Mouse (Mus musculus) thymus, postnatal 14 days (tissue): ENCODE measurements at regions not wholly inside any gene's neighbourhood (a gene's known extent, or its start where the extent isn't known, plus 50 kb on each side); places are given as distances from the start of the nearest gene placed in this dataset.

ENCODE experiments used
- DNase-seq: peaks from one replicate; pipeline ENCODE4 v3.0.0; 2021

DNA sequence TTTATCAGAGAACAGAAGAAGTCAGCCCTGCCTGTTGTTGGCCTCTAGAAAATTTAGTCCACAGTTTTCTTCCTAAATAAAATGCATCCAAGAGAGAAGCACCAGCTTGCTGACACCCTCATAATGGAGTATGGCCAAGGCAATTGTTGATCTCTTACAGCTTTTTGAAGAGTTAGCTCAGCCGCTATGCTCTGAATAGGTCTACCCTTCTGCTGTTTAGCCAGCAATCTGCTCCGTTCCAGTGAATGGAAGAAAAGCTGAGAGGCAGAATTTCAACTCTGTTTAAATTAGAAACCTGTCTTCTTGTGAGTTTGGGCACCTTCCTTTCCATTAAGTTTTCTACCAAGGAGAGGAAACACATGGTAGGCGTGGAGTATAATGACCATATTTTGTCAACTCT lies 290.8 kb downstream of the Rnf144b start:
- no peak for DNase-seq

DNA sequence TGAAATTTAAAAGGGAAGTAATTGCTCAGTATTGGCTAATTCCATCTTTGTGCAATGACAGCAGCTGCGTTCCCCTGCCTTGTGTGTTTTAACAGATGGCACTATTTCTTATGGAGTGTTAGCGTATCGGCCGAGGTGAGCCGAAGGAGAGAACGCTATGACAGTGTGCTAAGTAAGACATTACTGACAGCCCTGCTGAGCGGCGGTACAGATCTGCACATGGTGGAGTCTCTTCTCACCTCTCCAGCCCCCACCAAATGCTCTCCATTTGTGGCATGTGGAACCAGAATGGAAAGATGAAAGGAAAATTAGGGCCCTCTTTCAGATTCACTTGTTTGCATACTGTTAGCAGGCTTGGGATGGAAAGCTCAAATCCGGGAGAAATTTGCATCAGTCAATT lies 291.5 kb downstream of the Rnf144b start:
- no peak for DNase-seq

DNA sequence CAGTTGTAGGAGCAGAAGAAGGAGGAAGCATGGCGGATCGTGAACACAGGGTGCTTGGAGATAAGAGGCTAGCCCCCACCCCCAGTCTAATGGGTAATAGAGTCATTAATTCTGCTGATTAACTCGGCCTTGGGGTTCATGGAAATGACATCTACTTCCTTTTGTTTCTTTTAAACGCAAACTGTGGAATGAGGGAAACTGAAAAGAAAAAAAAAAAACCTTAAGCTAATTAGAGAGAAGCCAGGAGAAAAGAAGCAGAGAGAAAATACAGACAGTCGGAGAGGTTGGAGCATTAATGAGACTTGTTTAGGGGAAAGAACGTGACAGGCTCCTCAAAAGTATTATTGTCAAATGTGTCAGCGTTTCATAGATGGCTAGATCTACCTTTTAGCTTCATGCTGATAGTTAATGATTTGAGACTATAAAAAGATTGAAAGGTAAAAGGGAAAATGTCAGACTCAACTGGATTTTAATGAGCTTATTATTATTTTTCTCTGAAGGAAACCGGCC lies 307.5 kb downstream of the Rnf144b start:
- no peak for DNase-seq

DNA sequence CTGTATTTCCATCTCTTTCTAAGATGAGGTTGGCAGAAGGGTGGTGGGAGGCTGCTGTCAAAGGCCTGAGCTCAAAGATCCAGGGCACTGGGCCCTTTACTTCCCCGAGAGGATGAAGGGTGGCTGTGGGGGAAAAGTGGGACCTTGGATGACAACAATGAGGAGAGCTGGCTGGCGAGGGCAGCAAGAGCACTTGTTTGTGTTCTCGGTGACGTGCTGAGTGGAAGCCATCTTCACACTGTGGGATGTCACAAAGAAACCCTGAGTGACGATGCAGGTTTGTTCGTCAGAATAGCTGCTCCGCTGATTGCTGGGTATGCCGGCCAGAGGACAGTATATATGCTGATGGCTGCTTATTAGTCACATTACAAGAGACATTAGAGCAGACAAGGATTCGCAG lies 308.0 kb downstream of the Rnf144b start:
- DNase-seq = no peak

DNA sequence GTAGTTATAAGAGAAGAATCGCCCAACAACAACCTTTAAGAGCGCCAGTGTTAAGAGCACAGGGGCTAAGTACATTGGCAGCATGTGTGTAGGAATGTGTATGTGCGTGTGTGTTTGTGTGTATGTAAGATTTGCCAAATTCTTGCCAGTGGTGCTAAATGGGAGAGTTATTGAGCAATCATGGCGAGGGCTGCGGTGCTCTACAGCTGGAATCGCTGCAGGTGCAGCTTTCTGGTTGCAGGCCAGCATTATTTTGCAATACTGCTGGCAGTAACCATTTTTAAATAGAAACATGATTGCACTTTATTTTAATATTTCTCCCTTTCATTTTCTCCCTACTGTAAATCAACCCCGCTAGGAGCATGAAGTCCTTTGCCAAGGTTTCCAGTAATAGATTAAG lies 313.2 kb downstream of the Rnf144b start:
- no peak for DNase-seq

DNA sequence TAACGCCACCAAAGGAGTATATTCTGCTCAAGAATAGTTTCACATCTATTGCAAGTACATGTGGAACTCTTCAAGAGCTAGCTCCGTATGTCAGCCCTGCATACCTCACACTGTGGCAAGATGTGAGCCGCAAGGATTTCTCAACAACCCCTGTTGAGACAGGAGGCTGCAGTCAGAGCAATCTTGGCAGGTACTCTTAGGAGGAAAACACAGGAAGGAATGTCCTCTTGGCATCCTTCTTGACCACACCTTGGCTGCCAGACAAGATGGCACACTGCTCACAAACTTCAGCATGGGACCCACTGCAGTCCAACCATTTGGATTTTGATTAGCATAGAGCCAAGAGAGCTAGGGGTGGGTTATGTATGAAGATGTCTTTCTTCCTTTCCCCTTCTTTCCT lies 322.4 kb downstream of the Rnf144b start:
- DNase-seq = no peak

DNA sequence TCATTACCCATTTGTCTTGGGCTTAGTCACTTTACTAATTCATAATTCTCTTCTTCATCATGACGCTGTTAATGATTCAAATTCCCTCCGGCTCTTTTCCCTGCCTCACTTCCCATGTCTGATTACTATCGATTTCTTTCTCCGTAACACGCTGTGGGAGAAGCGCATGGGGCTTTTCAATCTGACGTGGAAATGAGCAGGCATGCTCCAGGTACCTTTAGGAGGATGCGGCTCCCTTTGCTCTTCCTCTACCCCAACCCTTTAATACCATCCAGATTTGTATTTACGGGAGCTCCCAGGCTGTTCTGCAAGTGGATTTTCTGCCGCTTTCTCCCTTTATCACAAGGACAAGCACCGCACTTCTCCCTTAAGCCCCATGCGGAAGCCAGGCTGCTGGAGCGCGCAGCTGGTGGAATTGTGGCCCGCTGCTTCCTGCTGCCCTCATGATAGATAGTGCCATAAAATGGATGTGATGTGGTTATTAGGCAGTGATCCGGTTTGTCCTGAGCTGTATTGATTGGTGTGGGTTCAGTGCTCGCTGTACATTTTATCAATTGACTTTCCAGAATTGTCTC lies 329.8 kb downstream of the Rnf144b start:
- DNase-seq = no peak

DNA sequence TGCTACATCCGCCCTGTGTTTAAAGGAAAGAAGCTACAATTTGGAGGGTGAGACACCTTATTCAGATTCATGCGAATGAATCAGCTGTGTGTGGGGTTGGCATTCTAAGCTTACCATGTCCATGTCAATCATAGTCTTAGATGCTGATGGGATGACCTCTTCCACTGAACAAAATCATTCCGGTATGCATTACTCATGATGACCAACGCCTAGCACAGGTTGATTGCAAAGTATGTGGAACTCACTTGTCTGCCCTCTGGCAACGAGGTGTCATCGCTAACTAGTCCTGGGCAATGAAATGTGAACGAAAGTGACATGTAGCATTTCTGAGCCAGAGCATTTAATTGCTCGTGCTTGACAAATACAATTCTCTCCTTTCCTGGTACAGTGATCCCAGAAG lies 339.7 kb downstream of the Rnf144b start:
- DNase-seq = no peak

DNA sequence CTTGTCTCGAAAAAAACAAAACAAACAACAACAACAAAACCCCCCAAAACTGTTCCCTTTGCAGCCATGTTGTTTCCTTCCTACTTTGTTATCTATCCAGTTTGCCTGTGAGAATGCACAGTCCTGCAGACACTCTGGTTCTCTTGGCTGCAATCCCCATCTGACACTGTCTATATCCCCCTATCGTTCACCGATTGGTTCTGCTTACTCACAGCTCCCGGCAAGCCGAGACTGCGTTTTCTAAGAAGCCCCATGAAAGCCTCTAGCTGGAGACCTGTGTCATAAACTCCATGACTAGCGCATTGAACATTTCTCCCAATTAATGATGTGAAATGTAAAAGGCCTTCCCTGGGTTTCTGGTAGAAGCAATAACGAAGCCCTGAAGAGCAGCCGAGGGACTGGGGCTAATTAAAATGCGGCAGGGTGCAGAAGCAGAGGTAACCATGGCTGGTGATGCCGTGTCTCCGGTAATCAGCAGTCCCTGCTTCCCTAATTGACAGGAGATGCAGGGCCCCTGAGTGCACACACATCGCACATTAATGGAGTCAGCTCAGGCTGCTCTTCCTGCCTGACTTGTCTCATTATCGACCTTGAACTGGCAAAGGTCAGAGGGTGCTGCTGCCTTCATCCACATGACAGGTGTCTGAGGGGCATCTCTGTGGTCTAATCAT lies 349.2 kb downstream of the Rnf144b start:
- DNase-seq = no peak

DNA sequence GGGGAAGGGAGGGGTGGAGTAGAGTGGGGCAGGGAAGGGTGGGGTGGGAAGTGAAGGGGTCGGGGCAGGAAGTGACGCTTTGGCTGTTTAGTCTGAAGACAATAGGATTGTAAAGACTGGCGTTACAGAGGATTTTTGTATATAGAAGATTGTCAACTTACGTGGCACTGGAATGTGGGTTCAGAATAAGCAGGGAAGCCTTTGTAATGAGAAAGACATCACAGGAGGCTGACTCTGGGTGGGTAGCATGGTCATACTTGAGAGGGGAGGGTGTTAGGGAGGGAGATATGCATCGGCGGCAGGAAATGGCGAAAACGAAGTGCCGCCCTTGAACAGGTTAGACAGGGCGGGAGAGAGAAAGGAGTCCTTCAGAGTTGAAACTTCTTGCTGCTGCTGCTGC lies 357.7 kb downstream of the Rnf144b start:
- DNase-seq = no peak

DNA sequence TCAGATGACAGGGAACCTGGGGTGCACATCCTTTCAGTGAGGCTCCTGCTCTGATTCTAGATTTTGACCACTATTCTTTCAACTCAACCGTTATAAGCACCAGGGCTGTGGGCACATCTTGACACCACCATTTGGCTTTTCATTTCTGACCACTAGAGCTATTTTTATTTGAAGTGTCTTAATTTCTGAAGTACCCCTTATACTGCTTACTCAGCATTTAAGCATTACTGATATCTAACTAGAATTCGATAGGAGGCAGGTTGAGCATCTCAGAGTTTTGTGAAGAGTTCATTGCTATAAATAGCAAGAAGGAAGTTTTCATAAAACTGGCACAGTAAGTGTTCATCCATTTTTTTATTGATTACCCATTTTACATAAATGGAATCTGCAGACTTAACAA lies 362.4 kb downstream of the Rnf144b start:
- no peak for DNase-seq

DNA sequence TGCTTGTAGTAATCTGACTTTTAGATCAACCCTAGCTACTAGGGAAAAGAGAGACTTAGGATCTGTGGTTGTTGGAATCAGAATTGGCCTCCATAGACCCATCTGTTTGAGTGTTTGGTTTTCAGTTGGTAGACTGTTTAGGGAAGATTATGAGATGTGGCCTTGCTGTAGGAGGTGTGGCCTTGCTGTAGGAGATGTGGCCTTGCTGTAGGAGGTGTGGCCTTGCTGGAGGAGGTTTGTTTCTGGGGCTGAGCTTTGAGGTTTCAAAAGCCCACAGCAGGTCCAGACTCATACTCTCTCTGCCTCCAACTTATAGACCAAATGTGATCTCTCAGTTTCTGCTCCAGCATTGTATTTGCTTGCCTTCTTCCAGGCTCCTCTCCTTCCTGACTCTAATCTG lies 363.7 kb downstream of the Rnf144b start:
- DNase-seq = no peak

DNA sequence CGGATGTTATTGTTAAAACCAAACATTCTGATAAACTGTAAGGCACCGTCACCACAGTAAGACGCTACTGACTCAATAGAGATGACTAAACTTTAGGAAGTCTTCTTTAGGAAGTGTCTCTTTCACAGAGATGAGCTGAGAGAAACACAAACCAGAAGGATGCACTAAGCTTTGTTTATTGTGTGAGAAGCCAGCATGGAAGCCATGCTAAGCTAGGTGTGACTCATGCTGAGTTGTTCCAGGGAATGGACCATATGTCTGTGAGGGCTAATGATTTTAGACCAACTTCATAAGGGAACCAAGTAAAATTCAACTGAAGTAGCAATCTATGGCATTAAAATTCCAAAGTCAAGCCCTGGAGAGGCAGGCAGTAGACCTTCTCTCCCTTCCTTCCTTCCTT lies 364.2 kb downstream of the Rnf144b start:
- DNase-seq = no peak

DNA sequence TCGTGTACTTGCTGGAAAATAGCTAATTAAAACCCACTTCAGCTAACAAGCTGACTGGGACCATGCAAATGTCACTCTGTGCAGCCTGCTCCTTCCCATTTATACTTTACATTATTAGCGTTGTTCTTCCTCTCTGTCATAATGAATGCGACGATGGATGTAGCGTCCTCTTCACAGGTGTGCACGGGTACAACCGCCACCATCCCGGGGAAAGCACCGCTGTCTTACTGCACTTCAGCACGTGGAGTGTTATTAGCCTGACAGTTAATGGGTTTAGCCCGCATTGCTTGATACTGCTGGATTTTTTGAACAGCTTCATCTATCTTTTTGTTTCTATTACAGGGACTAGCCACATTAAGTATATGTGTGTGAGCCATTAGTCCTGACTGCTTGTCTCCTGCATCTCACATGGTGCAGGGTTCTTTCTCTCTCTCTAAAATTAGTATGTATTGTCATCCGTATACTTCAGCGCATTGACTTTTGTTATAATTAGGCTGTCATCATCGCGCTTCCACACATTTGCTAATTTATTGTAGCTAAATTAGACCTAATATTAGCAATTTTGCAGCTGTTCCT lies 383.0 kb downstream of the Rnf144b start:
- DNase-seq = no peak

DNA sequence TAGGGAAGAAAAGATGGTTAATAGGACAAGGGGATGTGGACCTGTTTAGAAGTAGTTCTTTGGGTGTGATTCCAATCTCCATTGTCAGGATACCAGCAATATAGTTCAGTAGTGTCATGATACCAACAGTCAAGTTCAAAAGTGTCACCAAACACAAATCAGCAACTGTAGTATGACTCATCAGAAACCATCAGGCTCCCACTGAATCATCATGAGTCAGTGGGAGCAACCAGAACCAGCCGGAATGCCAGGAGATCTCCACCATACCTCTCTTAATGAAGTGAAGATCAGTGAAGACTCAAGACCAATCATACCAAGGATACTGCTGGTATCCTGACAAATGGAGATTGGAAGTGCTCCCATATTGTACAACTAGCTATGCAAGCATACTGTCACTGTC lies 410.5 kb downstream of the Rnf144b start:
- DNase-seq = no peak

DNA sequence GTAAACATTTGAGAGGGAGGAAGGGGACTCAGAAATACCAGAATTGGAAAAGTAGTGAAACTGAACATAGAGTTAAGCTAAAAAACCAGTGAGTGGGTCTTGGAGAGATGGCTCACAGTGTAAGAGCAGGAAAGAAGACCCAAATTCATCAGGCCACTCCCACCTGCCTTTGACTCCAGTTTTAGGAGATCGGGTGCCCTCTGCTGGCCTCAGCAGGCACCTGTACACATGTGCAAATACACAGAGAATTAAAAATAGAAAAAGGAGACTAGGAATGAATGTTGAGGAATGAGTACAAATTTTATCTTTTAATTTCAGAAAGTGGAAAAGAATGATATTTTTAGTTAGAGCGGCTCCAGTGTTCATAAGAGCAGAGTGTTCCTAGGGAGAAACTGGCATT lies 414.7 kb downstream of the Rnf144b start:
- DNase-seq = no peak

DNA sequence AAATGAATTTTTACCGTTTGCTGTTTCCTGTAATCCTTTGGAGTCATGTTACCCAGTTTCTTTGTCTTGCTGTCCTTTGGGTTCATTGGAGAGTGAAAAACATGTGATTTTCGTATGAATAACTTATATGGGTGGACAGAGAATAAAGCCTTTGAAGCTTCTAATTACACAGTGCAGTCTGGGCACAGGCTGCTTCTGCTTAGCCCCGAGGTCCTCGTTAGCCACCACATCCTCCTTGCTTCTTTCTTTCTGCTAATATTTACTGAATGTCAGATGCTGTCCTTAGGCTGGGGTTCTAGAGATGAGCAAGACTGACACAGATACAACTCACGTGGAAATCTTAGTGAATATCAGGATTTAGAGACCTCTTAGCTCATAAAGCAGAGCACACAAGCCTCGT lies 427.2 kb downstream of the Rnf144b start:
- DNase-seq = no peak

DNA sequence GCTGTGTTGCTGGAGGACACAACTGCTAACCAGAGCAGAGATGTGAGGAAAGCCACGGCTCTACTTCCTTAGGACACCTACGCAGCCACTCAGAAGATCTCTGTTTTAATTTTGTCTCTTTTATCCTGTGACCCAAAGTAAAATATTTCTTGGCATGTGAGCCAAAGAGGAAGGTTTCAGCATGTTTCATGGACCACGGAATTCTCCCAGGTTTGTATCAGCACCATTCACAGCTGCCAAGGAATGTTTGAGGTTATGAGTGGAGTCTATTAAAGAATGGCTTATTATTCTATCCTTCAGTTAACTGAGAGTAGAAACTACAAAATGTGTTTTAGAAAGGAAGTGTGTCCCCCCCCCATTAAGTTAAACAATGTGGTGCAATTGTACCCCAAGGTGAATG lies 429.8 kb downstream of the Rnf144b start:
- DNase-seq = no peak

DNA sequence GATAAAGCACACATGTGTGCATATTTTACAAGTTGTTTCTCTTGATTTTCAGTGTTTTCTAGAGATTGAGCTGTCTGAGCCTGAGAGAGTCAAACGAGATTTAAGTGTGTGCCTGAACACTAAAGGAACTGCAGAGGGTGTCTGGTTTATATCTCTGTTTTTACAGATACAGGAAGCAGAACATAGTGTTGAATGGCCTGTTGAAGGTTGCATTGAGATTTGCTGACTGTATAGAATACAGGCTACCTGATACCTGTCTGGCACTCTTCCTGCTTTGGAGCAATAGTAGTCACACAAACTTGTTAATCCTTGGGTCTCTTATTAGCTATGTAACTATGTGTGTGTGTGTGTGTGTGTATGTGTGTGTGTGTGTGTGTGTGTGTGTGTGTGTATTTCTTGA lies 431.7 kb downstream of the Rnf144b start:
- no peak for DNase-seq

DNA sequence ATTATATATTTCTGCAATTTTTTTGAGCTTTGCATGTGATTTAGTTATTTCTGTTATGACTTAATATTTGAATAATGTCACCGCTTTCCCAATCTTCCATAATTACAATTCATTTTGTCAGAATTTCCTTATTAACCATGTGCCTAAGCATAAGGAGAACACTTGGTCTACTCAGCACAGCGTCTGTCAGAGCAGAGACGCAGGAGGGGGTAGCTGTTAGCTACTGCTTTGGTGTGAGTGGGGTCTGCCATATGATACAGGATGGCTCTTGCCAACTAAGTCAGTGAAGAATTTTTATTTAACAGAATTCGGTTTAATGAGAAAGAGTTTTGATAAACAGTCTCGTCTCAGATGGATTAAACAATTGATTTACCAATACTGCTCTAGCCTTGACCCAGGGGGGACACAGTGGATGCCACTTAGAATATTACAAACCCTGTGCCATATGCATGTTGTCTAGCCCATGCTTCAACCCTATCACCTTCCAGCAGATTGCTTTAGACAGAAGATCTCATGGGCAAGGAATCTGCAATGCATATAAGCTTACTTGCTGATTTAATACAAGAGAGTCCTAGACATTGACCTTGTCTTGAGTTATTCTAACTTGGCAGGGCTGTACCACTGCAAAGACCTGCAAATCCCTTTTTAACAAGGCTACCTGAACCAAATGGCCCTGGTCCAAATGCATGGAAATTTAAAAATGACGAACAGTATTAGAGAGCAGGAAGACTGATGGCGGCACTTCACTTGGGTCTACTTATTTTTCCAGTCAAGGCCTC lies 434.9 kb downstream of the Rnf144b start:
- DNase-seq = no peak

DNA sequence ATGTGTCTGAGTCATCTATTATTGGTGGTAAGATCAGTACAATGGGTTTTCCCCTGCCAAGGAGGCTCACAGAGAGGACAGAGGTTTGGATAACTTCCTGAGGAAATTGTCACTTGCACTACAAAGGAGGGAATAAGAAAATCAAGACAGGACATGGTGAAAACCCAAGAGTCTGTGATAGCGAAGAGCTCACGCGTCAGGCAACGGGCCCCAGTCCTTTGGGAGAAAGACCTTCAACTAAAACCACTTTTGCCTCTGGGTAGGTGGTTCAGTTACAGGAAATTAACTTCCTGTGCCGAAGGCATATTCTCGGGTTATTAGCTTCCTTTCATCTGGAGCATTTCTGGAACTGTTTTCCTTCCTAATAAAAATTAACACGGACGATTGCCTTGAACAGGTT lies 440.4 kb downstream of the Rnf144b start:
- DNase-seq = no peak

DNA sequence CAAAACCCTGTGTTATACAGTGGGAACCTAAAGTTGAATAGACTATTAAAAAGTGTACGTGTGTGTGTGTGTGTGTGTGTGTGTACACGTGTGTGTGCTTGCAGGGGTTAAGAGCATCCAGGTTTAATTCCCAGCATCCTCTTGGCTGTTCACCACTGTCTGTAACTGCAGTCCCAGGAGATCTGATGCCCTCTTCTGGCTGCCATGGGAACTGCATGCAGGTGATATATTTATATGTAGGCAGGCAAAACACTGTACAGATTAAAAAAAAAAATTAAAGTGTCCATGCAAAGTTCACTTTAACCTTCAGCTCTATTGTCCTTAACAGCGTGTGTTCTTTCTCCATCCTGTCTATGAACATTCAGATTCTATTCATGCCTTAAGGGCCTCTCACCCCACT lies 454.1 kb downstream of the Rnf144b start:
- no peak for DNase-seq

DNA sequence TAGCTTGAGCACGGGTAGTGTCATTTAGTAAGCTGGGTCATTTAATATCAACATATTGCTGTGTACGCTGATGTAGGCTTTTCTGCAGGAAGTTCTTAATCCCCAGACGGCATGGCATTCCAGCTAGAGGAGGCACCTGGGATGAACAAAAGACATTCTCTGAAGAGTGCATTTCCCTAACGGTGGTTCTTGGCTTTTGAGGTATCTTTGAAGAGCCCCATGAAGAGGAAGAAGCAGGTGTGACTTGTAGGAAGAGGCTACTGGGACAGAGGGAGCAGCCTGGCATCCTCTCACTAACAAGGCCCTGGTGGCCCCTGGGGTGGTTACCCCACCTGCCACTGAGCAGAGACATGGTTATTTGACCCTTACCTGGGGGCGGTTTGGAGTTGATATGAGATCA lies 457.7 kb downstream of the Rnf144b start:
- DNase-seq = no peak

DNA sequence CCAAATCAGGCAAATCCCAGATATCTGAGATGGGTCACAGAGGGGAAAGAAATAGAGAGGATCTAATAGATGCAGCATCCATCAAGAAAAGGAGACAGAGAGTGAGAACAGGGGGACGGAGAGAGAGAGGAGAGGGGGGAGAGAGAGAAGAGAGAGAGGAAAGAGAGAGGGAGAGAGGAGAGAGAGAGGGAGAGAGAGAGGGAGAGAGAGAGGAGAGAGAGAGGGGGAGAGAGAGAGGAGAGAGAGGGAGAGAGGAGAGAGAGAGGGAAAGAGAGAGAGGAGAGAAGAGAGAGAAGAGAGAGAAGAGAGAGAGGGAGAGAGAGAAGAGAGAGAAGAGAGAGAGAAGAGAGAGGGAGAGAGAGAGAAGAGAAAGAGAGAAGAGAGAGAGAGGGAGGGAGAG lies 462.7 kb downstream of the Rnf144b start:
- DNase-seq = no peak
